Mouse (Mus musculus): ENCODE results near the gene Gns. TPM values are rescaled to one million over a fixed set of nuclear protein-coding genes. Genes with fewer than 3 reads are reported as not detected.

The Gns gene
- polyA plus RNA-seq, 1 experiment from 2014 or later: 31.6 TPM

DNA sequence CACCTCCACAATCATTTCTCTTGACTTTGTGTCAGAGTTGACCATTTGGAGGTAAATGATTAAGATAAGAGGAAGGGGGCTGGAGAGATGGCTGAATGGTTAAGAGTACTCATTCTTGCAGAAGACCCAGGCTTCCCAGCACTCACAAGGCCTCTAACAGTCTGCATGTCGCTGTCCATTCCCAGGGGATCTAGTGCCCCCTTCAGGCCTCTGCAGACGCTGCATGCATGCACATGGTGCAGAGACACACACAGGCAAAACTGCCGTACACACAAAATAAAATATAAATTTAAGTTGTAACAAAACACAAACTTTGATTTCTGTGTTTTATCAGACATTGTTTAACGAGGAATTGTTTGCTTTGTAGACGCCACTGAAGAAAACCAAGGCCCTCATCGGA, 5.9 kb downstream of the Gns start:
- H3K4me3 ChIP-seq (ENCODE audit: low read depth, low read length): no peak overlapping the region
- no peak for DNase-seq (ENCODE audit: low spot score)
- WGBS: 92% methylated on average over 6 of the region's 6 CpGs
- no peaks in the 10 kb centered on the region for H3K27me3 ChIP-seq (replicated peaks; ENCODE audit: control insufficient read depth, insufficient read depth, low read length)
- peaks cover 14% of the 10 kb centered on the region for H3K4me1 ChIP-seq (replicated peaks; ENCODE audit: control insufficient read depth, insufficient read depth, low read length)
- no peaks in the 10 kb centered on the region for H3K9me3 ChIP-seq (ENCODE audit: control insufficient read depth, low read length)
- H3K4me2 ChIP-seq: no peak overlapping the region
- H3K27ac ChIP-seq (ENCODE audit: low read depth, low read length): no peak overlapping the region
- no peak overlapping the region for H3K9ac ChIP-seq (ENCODE audit: low read depth, low read length)
- peaks cover 6% of the 10 kb centered on the region for H3K36me3 ChIP-seq (ENCODE audit: control insufficient read depth, insufficient read depth, low read length)
- no peak for ATAC-seq (replicated peaks; ENCODE audit: low FRiP score)

DNA sequence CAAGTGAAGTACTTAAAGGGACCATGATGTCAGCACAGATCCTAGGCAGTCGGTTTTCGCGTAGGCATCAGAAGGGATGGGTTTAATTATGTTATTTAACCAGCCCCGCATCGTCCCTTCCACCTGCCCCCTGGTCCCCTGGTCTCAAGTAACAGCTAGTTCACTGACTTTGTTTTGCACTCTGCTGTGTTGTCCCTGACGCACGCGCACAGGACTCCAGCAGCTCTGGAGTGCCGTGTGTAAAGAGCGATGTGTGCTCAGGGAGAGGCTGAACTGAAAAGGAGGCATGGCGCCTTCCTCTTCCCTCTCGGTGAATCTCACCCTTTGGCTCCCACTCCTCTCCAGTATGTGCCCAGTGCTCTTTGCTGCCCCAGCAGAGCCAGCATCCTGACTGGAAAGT, 9.1 kb downstream of the Gns start:
- no peak overlapping the region for H3K4me2 ChIP-seq
- WGBS: 88% methylated on average over 12 of the region's 12 CpGs
- ATAC-seq (replicated peaks; ENCODE audit: low FRiP score) (no peak), DNase-seq (ENCODE audit: low spot score) (no peak)
- H3K36me3 ChIP-seq (ENCODE audit: control insufficient read depth, insufficient read depth, low read length): peaks cover 27% of the 10 kb centered on the region
- peaks cover 7% of the 10 kb centered on the region for H3K4me1 ChIP-seq (replicated peaks; ENCODE audit: control insufficient read depth, insufficient read depth, low read length)
- no peaks in the 10 kb centered on the region for H3K9me3 ChIP-seq (ENCODE audit: control insufficient read depth, low read length)
- no peak overlapping the region for H3K9ac ChIP-seq (ENCODE audit: low read depth, low read length)
- H3K27ac ChIP-seq (ENCODE audit: low read depth, low read length): 0 out of 2 replicates have a peak overlapping the region, but pooled peaks have one; percentile 2
- no peaks in the 10 kb centered on the region for H3K27me3 ChIP-seq (replicated peaks; ENCODE audit: control insufficient read depth, insufficient read depth, low read length)
- no peak overlapping the region for H3K4me3 ChIP-seq (ENCODE audit: low read depth, low read length)

DNA sequence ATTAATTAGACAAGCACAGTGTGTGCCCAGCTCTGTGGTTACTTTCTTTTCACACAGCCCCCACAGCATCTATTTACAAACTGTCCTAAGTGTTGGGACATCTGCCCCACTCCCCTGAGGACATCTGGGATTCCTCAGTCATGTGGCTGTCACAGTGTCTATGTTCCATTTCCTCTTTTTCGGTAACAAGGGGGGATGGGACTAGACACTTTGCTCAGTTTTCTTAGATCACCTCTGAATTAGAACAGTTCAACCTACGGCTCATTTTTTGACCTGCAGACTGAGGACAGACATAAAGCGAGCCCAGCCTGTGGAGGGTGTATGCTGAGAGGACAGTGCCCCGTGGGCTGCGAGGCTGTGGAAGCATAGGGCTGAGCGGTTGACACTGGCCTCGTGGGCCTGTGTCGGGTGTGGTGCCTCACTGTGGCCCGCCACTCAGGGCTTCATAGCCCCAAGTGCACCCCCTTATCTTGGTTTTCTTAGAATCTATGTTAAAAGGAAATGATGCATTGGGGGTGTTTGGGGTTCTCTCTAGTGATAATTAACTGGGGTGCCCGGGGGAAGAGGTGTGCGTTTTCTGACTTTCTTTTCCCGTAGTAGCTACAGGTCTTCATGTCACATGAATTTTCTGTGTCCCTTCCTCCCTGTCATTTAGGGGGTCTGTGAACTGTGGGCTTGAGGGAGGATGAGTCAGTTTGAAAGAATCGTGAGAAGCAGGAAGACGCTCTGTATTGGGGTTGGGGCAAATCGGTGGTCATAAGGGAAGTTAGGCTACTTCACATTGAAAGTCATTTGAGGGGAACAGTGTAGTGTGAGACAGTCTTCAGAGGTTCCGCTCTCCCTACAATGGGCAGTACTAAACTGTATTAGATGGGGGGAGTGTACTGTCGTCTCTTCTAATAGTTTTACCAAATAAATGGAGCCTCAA, 10.1 kb downstream of the Gns start:
- Histone ChIP-seq H3K4me3 (ENCODE audit: low read depth, low read length) (no peak overlapping the region), H3K9ac (ENCODE audit: low read depth, low read length) (peak overlapping the region; percentile 2; the same call in 1 of the 2 replicates), H3K27ac (ENCODE audit: low read depth, low read length) (no peak overlapping the region), H3K27me3 (replicated peaks; ENCODE audit: control insufficient read depth, insufficient read depth, low read length) (no peaks in the 10 kb centered on the region), H3K36me3 (ENCODE audit: control insufficient read depth, insufficient read depth, low read length) (peaks cover 36% of the 10 kb centered on the region), H3K9me3 (ENCODE audit: control insufficient read depth, low read length) (no peaks in the 10 kb centered on the region), H3K4me1 (replicated peaks; ENCODE audit: control insufficient read depth, insufficient read depth, low read length) (peaks cover 7% of the 10 kb centered on the region), H3K4me2 (peak overlapping the region; percentile 26; the same call in 1 of the 2 replicates)
- peak; percentile 75 for ATAC-seq (replicated peaks; ENCODE audit: low FRiP score)
- no peak for DNase-seq (ENCODE audit: low spot score)
- 57% methylated on average over 17 of the region's 17 CpGs for WGBS

DNA sequence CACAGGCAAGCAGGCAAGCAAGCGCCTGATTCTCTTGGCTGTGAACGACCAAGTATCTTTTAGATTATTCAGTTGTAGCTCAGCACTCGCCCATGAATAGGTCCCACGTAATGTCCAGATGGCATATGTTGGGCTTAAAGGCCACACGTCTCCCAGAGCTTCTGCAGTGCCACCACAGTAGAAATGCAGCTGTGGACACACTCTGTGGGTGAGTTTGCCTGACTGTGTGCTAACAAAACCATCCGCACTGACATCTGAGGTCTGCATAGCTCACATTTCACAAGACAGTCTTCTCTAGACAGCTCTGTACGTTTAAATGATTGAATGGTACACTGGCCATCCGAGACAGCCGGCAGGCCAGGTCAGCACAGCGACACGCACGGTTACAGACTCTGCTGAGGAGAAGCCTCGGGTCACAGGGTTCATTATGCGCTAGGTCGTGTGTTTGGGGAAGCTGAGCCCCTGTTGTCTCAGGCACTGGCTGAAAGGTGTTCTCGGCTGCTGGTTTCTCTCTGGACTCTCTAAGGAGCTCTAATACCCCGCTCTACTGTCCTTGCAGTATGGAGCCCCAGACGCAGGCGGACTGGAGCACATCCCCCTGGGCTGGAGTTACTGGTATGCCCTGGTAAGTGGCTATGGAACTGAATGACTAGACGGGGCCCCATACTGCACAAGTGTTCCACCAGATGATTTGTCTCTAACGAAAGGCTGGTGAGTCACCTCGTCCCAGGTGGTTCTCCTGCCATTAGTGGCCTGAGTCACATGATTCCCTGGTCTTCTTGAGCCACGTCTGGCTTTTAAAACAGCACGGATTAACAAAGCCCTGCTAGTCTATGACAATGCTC, 11.0 kb downstream of the Gns start:
- WGBS: 83% methylated on average over 24 of the region's 24 CpGs
- H3K27ac ChIP-seq (ENCODE audit: low read depth, low read length): no peak overlapping the region
- DNase-seq (ENCODE audit: low spot score) (no peak), ATAC-seq (replicated peaks; ENCODE audit: low FRiP score) (no peak)
- H3K27me3 ChIP-seq (replicated peaks; ENCODE audit: control insufficient read depth, insufficient read depth, low read length): no peaks in the 10 kb centered on the region
- H3K9me3 ChIP-seq (ENCODE audit: control insufficient read depth, low read length): no peaks in the 10 kb centered on the region
- peaks cover 40% of the 10 kb centered on the region for H3K36me3 ChIP-seq (ENCODE audit: control insufficient read depth, insufficient read depth, low read length)
- H3K4me1 ChIP-seq (replicated peaks; ENCODE audit: control insufficient read depth, insufficient read depth, low read length): peaks cover 7% of the 10 kb centered on the region
- no peak overlapping the region for H3K4me3 ChIP-seq (ENCODE audit: low read depth, low read length)
- no peak overlapping the region for H3K4me2 ChIP-seq
- no peak overlapping the region for H3K9ac ChIP-seq (ENCODE audit: low read depth, low read length)

DNA sequence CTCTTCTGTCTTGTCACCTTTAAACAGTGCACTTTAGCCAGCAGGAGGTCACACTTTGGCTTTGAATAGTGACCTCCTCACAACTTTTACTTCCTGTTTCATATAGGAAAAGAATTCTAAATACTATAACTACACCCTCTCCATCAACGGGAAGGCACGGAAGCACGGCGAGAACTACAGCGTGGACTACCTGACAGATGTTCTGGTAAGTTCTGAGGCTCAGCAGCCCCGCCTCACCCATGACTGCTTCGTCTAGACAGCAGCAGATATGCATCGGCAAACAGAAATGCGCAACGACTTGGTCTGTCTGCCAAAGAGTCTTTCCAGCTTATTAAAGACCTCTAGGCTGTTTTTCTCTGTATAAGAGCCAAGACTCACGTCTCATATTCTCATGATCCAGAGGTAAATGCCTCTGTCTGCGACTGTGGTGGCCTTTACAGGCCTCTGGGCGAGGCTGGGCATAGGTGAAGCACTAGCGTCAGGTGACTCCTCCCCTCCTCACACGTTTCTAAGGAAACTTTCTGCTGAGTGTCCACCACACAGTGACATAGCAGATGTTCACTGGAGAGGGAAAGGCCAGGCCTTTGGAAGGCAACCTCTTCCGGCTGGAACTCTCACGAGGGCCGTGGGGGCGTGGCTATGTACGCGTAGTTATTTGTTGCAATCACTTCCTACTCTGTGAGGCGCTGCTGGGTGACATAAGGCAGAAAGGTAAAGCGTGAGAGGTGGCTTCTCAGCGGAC, 11.8 kb downstream of the Gns start:
- Histone ChIP-seq H3K9me3 (ENCODE audit: control insufficient read depth, low read length) (no peaks in the 10 kb centered on the region), H3K4me3 (ENCODE audit: low read depth, low read length) (no peak overlapping the region), H3K36me3 (ENCODE audit: control insufficient read depth, insufficient read depth, low read length) (peaks cover 45% of the 10 kb centered on the region), H3K9ac (ENCODE audit: low read depth, low read length) (no peak overlapping the region), H3K27me3 (replicated peaks; ENCODE audit: control insufficient read depth, insufficient read depth, low read length) (no peaks in the 10 kb centered on the region), H3K27ac (ENCODE audit: low read depth, low read length) (no peak overlapping the region), H3K4me2 (no peak overlapping the region), H3K4me1 (replicated peaks; ENCODE audit: control insufficient read depth, insufficient read depth, low read length) (peaks cover 7% of the 10 kb centered on the region)
- no peak for ATAC-seq (replicated peaks; ENCODE audit: low FRiP score)
- no peak for DNase-seq (ENCODE audit: low spot score)
- WGBS: 88% methylated on average over 24 of the region's 24 CpGs

DNA sequence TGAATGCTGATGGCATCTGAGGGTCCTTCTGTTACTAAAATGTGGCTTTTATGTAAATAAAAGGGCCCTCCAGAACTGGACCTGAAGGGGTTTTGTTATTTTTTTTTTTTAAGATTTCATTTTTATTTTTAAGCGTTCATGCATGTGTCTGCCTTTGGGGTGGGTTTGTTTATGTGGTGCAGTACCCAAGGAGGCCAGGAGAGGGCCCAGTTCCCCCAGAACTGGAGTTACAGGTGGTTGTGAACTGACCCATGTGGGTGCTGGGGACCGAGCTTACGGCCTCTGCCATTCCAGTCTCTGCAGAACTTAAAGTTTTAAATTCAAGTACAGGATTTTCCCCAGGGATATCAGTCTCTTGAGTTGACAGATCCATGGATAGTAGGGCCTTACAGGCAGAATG, 14.5 kb downstream of the Gns start:
- H3K27me3 ChIP-seq (replicated peaks; ENCODE audit: control insufficient read depth, insufficient read depth, low read length): no peaks in the 10 kb centered on the region
- WGBS: 98% methylated on average over 3 of the region's 3 CpGs

DNA sequence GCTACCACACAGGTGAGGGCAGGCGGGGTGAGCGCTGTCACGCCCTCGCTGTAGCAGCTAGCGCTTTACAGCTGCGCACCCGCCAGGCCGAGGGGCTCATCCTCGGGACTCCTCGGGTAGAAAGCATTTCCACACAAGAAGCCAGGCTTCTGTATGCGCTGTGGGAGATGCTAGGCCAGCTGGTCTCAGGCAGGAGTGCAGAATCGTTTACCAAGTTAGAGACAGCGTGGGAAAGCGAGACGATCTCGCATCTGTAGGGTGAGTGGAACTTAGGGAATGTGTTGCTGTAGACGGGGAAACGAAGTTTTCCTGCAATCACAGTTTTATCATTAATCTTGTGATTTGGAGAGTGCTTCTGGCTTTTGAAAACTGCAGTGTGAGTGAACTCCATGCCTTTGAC, 16.4 kb downstream of the Gns start:
- H3K4me3 ChIP-seq (ENCODE audit: low read depth, low read length): no peak overlapping the region
- H3K4me1 ChIP-seq (replicated peaks; ENCODE audit: control insufficient read depth, insufficient read depth, low read length): no peaks in the 10 kb centered on the region; the same call in 1 of the 2 replicates
- no peaks in the 10 kb centered on the region for H3K27me3 ChIP-seq (replicated peaks; ENCODE audit: control insufficient read depth, insufficient read depth, low read length)
- H3K36me3 ChIP-seq (ENCODE audit: control insufficient read depth, insufficient read depth, low read length): peaks cover 36% of the 10 kb centered on the region
- ATAC-seq (replicated peaks; ENCODE audit: low FRiP score) (no peak), DNase-seq (ENCODE audit: low spot score) (no peak)
- H3K9me3 ChIP-seq (ENCODE audit: control insufficient read depth, low read length): no peaks in the 10 kb centered on the region
- no peak overlapping the region for H3K4me2 ChIP-seq
- WGBS: 92% methylated on average over 18 of the region's 18 CpGs
- no peak overlapping the region for H3K9ac ChIP-seq (ENCODE audit: low read depth, low read length)
- no peak overlapping the region for H3K27ac ChIP-seq (ENCODE audit: low read depth, low read length)

More for the DNA sequence above, 14.5 kb downstream of the Gns start:
- H3K27ac ChIP-seq (ENCODE audit: low read depth, low read length): no peak overlapping the region
- H3K4me3 ChIP-seq (ENCODE audit: low read depth, low read length): no peak overlapping the region
- peaks cover 40% of the 10 kb centered on the region for H3K36me3 ChIP-seq (ENCODE audit: control insufficient read depth, insufficient read depth, low read length)
- H3K4me2 ChIP-seq: no peak overlapping the region
- H3K9me3 ChIP-seq (ENCODE audit: control insufficient read depth, low read length): no peaks in the 10 kb centered on the region
- no peak for ATAC-seq (replicated peaks; ENCODE audit: low FRiP score)
- DNase-seq (ENCODE audit: low spot score): no peak
- H3K9ac ChIP-seq (ENCODE audit: low read depth, low read length): no peak overlapping the region
- H3K4me1 ChIP-seq (replicated peaks; ENCODE audit: control insufficient read depth, insufficient read depth, low read length): peaks cover 4% of the 10 kb centered on the region

DNA sequence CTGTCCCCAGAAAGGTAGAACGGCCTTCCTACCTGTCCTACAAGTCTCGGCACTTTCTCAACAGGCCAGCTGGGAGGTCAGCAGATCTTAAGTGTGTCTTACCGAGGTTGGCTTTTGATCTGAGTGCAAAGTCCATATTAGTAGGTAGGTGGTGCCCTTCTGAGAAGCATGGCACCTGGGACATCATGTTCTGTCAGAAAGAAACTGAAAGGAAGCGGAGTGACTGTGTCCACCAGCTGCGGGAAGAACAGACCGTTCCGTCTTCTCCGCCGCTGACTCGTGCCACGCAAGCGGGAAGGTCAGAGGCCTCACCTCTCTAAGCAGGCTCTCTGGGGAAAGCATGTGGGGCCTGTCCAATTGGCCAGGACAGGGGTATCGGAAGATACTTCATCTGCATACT, 19.8 kb downstream of the Gns start:
- DNase-seq (ENCODE audit: low spot score) (no peak), ATAC-seq (replicated peaks; ENCODE audit: low FRiP score) (no peak)
- Histone ChIP-seq H3K4me2 (no peak overlapping the region), H3K27me3 (replicated peaks; ENCODE audit: control insufficient read depth, insufficient read depth, low read length) (no peaks in the 10 kb centered on the region), H3K36me3 (ENCODE audit: control insufficient read depth, insufficient read depth, low read length) (peaks cover 17% of the 10 kb centered on the region; the same call in 1 of the 2 replicates), H3K9me3 (ENCODE audit: control insufficient read depth, low read length) (no peaks in the 10 kb centered on the region), H3K9ac (ENCODE audit: low read depth, low read length) (no peak overlapping the region), H3K4me3 (ENCODE audit: low read depth, low read length) (no peak overlapping the region), H3K4me1 (replicated peaks; ENCODE audit: control insufficient read depth, insufficient read depth, low read length) (no peaks in the 10 kb centered on the region), H3K27ac (ENCODE audit: low read depth, low read length) (no peak overlapping the region)
- WGBS: 89% methylated on average over 13 of the region's 13 CpGs
